Mouse (Mus musculus) CD4-positive helper T cell, adult 2 months (primary cell): Measurements from ENCODE around the gene Aqp2.

Experiments used
- DNase-seq: peaks from one replicate; pipeline ENCODE4 v3.0.0-alpha.2; 2012; ENCODE audit warnings: low read depth, missing footprints, low spot score

Gene Aqp2

DNA sequence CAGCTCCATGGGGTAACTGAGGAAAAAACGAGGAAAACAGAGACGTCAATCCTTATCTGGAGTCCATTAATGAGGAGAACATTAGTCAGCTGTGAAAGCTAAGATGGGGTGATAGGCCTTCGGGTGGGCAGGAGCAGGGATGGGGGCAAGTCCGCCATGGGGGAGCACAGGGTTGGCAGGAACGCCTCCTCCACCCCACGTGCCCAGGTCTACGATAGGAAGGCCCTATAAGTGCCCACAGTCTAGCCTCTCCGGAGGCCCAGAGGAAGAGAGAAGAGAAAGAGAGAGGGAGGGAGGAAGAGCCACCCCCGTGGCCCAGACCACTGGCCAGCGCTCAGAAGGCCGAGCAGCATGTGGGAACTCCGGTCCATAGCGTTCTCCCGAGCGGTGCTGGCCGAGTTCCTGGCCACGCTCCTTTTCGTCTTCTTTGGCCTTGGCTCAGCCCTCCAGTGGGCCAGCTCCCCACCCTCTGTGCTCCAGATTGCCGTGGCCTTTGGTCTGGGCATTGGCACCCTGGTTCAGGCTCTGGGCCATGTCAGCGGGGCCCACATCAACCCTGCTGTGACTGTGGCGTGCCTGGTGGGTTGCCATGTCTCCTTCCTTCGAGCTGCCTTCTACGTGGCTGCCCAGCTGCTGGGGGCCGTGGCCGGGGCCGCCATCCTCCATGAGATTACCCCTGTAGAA, at the start of gene Aqp2:
Gene Aqp2, plus strand, starts transcription at position 254 of the 684 bp plus-strand sequence.
- no peak for DNase-seq

DNA sequence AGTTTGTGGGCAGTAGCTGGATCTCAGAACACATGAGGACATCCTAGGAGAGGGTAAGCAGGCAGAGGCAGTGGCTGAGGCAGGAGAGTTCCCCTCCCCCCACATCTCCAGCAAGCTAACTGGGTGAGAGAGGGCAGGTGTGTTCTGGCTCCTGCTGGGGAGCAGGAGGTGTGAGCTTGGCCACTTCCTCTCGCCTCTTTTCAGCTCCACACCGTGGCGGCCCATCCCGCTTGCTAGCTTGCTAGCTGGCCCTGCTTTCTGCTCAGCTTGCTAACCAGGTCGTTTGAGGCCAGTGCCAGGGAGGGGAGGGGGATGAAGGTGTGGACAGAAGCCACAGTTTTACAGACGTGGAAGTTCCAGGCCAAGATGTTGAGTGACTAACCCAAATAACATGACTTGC, 47.7 kb upstream of the Aqp2 start:
- DNase-seq, result no peak

DNA sequence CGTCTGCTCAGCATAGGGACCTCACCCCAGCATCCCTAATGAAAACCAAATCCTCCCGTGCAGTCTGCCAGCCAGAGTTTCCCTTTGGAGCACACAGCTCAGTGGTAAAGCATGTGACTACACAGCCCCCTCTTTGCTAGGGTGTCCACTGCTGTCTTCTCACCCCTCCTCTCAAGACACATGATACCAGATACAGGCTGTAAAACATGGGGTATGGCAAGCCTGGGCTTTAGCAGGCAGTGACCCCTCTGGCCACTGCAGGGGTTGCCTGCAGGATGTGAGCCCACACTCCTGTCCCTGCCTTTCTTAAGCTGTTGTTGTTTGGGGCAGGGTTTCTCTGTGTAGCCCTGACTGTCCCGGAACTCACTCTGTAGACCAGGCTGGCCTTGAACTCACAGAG, 46.8 kb upstream of the Aqp2 start:
- DNase-seq, result no peak

GRCm38 (mm10) chr15:99536889-99537862, 41.7 kb upstream of the Aqp2 start:
- no peak for DNase-seq

DNA sequence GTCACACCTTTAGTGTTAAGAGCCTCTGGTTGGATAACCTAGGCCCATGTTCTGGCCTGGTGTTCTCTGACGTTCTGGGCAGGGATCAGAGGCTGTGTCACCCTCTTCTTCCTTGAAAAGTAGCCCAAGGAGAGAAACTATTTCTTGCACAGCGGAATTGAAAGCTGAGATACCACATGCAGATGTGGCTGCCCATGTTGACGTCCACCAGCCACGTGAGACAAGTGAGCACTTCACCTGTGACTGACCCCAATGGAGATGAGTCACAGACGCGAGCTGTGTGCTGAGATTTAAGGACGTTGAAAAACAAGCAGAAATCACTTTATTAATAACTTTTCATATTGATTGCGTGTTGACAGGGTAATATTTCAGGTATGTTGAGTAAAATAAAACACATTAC, 39.0 kb upstream of the Aqp2 start:
- no peak for DNase-seq

GRCm38 (mm10) chr15:99544047-99544446, 34.8 kb upstream of the Aqp2 start:
- DNase-seq, result no peak

DNA sequence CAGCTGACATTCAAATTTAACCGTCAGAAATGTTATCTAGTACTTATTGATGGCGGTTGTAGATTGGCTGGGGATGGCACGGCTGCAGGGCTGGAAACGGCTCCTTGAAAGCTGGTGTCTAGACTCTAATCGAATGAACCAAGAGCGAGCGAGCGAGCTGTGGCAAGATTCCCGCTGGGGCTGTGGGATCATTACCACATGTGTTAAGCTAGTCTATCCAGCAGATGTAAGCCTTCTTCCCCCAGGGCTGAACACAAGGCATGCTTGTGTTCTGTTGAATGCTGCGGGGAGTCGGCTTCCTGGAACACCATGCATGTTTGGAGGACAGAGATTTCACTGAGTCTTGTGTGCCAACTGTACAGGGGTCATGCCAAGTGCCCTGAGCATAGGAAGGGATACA, 32.3 kb upstream of the Aqp2 start:
- no peak for DNase-seq

- no peak for DNase-seq
Measured at GRCm38 (mm10) chr15:99547732-99548131, 31.1 kb upstream of the Aqp2 start.

- DNase-seq, result no peak
Measured at GRCm38 (mm10) chr15:99549901-99550300, 29.0 kb upstream of the Aqp2 start.

DNA sequence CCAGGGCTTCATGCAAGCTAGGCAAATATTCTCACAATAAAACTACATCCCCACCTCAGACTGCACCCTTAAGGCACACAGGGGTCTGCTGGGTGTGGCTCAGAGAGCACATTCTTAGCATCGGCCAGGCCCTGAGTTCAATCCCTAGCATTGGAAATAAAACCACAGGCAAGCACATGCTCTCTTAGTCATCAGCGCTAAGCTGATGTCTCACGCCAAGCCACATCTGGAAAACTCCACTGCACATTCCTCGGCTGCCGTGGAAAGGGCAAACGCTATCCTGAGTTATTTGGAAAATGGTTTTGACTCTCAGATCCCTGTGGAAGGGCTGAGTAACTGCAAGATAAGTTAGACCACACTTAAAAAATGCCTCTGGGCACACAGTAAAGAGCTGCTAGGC, 25.1 kb upstream of the Aqp2 start:
- DNase-seq, result no peak

DNA sequence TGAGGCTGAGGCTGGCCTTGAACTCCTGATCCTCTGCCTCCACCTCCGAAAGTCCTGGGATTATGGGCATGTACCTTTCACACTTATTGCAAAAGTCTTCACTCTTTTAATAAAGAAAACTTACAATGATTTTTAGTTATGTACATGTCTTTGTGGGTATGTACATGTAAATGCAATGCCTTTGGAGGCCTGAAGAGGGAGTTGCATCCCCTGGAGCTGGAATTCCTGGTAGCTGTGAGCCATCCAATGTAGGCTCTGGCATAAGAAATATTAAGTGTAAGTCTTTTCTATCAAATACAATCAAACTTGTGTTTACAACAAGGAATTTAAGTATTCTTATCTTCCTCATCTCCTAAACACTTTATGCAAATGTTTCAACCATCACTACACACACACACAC, 19.9 kb upstream of the Aqp2 start:
- DNase-seq, result no peak

GRCm38 (mm10) chr15:99560246-99560645, 18.6 kb upstream of the Aqp2 start:
- no peak for DNase-seq

GRCm38 (mm10) chr15:99567371-99567770, 11.5 kb upstream of the Aqp2 start:
- no peak for DNase-seq

GRCm38 (mm10) chr15:99568682-99569081, 10.2 kb upstream of the Aqp2 start:
- no peak for DNase-seq

DNA sequence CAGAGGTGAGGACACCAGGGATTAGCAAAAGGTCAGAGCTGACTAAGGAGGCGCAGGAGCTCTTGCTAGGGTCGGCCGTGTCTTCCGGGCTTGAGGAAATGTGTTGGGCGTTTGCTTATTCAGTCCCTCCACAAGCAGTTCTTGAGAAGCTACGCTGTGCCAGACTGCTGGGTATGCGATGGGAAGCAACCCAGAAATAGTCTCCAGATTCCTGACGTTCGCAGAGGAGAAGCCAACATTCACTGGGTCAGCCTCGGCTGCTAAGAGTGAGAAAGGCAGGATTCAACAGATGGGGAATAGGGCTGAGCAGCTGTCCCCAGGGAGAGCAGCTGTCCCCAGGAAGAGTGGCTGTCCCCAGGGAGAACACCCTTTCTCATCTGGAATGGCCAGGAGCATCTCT, 9.7 kb upstream of the Aqp2 start:
- DNase-seq, result no peak

GRCm38 (mm10) chr15:99583463-99584344, 4.8 kb downstream of the Aqp2 start:
- no peak for DNase-seq

GRCm38 (mm10) chr15:99584407-99585202, 5.8 kb downstream of the Aqp2 start:
- no peak for DNase-seq

GRCm38 (mm10) chr15:99585741-99586140, 6.9 kb downstream of the Aqp2 start:
- DNase-seq, result no peak

- no peak for DNase-seq
Measured at GRCm38 (mm10) chr15:99586525-99586924, 7.7 kb downstream of the Aqp2 start.

DNA sequence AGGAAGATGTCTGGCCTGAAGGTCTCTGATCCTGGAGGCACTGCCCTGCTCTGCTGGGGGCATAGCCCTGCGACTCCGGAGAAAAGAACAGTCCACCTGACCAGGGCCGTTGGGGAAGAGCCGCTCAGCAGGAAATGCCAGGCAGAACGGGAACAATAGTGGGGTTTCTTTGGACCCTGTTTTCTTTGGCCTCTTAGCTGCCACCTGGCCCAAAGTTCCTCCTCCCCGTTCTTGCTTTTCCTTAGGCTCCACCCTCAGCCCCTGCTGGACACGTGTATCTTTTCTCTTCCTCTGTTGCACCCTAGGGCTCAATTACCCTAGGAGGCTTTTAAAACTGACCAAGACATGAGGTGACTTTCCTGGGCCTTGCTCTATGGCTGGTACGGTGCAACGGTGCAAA, 10.4 kb downstream of the Aqp2 start:
- no peak for DNase-seq

DNA sequence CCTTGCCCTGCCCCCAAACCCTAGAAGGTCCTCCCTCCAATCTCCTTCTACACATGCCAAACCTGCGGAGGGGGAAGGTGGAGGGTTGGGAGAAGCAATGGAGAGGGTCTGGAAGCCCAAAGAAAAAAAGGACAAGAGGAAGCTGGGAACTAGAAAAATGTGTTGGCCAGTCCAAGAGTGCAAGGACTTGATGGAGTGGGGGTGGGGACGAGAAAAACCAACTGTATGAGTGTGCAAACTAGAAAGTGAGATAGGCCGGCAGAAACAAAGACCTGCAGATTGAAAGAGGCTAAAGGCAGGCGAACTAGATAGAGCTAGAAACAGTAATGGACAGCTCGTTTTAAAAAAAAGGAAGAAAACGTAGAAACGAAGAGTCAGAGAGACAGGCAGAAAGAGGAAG, 10.8 kb downstream of the Aqp2 start:
- no peak for DNase-seq
